Mouse (Mus musculus): Measurements from ENCODE around the gene Thoc2.

- TF ChIP-seq CTCF (IDR thresholded peaks at IDR 0.05; ENCODE audit: control insufficient read depth, insufficient read depth, insufficient read length) = no peak
- TF ChIP-seq MAX (IDR thresholded peaks at IDR 0.05) = no peak
These were observed 127.2 kb downstream of the Thoc2 start for GRCm38 (mm10) chrX:41793303-41793702.
